Mouse (Mus musculus): Measurements from ENCODE around the gene Tspan8.

DNA sequence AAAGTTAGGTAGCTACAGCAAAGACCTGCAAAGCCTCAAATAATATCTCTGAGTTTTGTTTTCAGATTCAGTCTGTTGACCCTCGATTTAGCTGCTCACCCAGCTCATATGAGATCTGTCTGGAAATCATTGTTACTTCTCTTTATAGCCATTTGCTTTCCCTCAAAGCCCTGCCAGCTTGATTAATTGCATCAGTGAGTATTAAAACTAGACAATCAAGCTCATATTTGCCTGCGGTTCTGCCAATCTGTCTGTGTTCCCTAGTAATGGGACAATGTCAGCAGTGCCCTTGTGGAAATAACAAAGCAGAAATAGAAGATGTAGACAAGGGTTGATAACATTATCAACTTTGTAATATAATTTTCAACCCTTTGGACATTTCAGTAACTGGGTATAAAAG is 25.8 kb upstream of the Tspan8 start:
- no peak for TF ChIP-seq TAL1 (IDR thresholded peaks at IDR 0.05; ENCODE audit: low read length)
- no peak for TF ChIP-seq GATA1 (IDR thresholded peaks at IDR 0.05; ENCODE audit: low read length)

Measured in erythroblast, embryonic 14.5 days (primary cell).